Mouse (Mus musculus) megakaryocyte, embryonic 14.5 days (primary cell): ENCODE data around the gene Atg10. TPM values are rescaled to one million over a fixed set of nuclear protein-coding genes. Genes with fewer than 3 reads are reported as not detected.

Source experiments
- H3K27me3 ChIP-seq: replicated peaks from 2 replicates; pipeline ENCODE3; 2012; ENCODE audit warnings: inconsistent platforms
- H3K36me3 ChIP-seq: replicated peaks from 2 replicates; pipeline ENCODE3; 2012; ENCODE audit warnings: low read length, inconsistent platforms, mixed read lengths
- H3K4me1 ChIP-seq: 2 replicates; pipeline ENCODE4 v1.6.1; 2012; ENCODE audit warnings: inconsistent platforms
- H3K4me3 ChIP-seq: replicated peaks from 2 replicates; pipeline ENCODE3; 2012; ENCODE audit warnings: moderate library complexity, mild to moderate bottlenecking, inconsistent platforms
- H3K9me3 ChIP-seq: 2 replicates; pipeline ENCODE4 v1.6.1; 2012; ENCODE audit warnings: inconsistent platforms
- FLI1 ChIP-seq: IDR thresholded peaks from 2 replicates; pipeline ENCODE4 v1.6.1; 2012; ENCODE audit warnings: low read length, inconsistent platforms, mixed read lengths
- GATA1 ChIP-seq: IDR thresholded peaks from 3 replicates; pipeline ENCODE4 v1.6.1; 2012; ENCODE audit warnings: mixed read lengths, low read length, inconsistent platforms, borderline replicate concordance
- polyA plus RNA-seq: library from polyadenylated mRNA; stranded (reverse); fragments of >175 nt; gene quantifications from 2 replicates; pipeline ENCODE4 v1.2.3, GENCODE M21; 2012; ENCODE audit warnings: low replicate concordance; ENCODE audit not compliant: insufficient read depth

Atg10 gene
- polyA plus RNA-seq, 1 experiment = 0.46 TPM

DNA sequence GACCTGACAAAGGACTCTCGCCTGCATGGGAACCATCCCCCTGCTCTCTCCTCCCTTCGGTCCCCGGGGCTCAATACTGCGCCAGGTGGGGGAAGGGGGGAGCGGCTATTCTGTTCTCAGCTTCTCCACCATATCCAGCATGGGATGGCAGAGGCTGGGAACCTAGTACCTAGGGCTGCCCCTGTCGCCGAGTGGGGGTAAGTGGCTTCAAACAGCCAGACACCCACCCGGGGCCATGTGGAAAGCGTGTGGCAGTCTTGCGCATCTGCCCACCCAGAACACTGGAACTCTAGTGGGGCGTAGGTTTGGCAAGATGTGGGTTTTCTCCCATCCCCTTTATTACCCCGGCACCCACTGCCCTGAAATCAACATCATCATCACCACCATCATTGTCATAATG is 316.4 kb downstream of the Atg10 start:
- no peaks in the 10 kb centered on the region for H3K27me3 ChIP-seq
- no peak overlapping the region for H3K4me3 ChIP-seq
- no peaks in the 10 kb centered on the region for H3K4me1 ChIP-seq
- no peak for TF ChIP-seq FLI1
- no peak for TF ChIP-seq GATA1
- no peaks in the 10 kb centered on the region for H3K36me3 ChIP-seq
- peaks cover 5% of the 10 kb centered on the region; the same call in 1 of the 2 replicates for H3K9me3 ChIP-seq

DNA sequence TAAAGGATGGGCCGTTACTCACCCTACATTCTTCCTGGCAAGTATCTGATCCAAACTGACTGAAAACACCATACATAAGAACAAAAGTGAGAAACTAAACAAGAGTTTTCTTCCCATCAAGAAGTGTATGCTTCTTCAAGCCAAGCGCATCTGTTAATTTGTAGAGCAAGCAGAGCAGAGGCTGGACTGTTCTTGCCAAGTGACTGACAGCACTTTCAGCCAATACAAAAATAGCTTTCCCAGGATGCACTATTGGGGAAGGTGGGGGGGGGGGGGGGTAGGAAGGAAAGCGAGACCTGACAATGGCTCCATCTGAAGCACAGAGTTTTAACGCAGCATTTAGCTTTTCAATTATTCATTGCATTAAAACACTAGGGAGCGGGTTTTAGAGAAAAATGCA is 318.6 kb downstream of the Atg10 start, which contains the start of gene Atp6ap1l:
Atp6ap1l (minus strand) TSS at position 180 of the 400 bp plus-strand sequence.
- H3K4me1 ChIP-seq = no peaks in the 10 kb centered on the region
- H3K36me3 ChIP-seq = no peaks in the 10 kb centered on the region
- no peaks in the 10 kb centered on the region for H3K27me3 ChIP-seq
- peaks cover 5% of the 10 kb centered on the region; the same call in 1 of the 2 replicates for H3K9me3 ChIP-seq
- H3K4me3 ChIP-seq = no peak within 1 kb of the TSS
- no peak for TF ChIP-seq GATA1
- no peak for TF ChIP-seq FLI1

DNA sequence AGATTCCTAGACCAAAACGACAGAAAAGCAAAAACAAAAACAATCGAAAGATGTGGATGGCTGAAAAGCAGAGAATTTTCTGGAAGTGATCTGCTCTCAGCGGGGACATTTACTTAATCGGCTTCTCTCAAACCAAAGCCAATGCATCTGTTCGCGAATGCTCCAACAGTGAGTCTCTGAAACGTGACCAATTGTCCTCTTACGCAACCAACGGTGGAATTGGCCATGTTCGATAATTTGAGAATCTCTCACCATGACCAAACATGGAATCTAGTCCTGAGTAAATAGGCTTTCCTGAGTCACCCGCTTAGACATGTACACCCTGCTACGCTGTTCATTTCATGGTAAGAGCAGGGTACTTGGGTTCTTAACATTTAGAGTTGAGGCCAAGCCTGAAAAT is 326.9 kb downstream of the Atg10 start:
- no peaks in the 10 kb centered on the region for H3K27me3 ChIP-seq
- H3K9me3 ChIP-seq = peaks cover 27% of the 10 kb centered on the region
- TF ChIP-seq FLI1 = no peak
- no peak for TF ChIP-seq GATA1
- H3K36me3 ChIP-seq = no peaks in the 10 kb centered on the region
- no peak overlapping the region for H3K4me3 ChIP-seq
- no peaks in the 10 kb centered on the region for H3K4me1 ChIP-seq

DNA sequence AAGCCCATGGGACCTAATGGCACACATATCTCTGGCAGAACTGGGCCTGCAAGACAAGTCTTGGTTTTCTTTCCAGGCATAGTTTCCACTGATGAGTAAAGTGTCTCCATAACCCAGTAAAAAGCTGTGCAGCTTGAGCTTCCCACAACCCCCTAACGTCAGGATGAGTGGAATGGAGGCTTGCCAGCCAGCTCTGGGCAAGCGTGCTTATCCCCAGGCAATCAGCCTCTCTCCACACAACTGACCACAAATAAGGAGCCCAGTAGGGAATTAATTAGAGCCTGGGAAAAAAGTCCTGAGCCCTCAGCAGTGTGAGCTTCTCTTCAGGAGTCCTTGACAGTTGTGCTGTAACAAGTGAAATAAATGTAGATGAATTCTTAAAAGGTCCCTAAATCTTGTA is 327.7 kb downstream of the Atg10 start:
- H3K36me3 ChIP-seq = no peaks in the 10 kb centered on the region
- H3K9me3 ChIP-seq = peaks cover 27% of the 10 kb centered on the region
- no peaks in the 10 kb centered on the region for H3K27me3 ChIP-seq
- no peaks in the 10 kb centered on the region for H3K4me1 ChIP-seq
- H3K4me3 ChIP-seq = no peak overlapping the region
- TF ChIP-seq GATA1 (no peak), FLI1 (no peak)

DNA sequence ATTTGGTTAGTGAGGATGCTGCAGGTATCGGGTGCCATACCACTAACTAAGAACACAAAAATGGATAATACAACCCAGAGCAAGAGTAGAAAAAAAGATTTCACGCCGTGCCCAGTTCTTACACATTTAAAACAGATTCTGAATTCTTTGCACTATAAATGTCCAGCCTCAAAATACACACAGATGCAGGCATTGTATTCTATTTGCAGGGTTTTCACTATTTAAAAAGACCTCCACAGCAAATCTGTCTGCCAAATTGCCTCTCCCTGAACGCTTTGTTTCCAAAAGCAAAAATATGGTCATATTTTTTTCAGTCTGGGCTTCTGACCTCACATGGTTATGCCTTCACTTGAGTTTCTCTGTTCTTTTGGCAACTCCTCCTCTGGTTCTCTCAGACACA is 328.9 kb downstream of the Atg10 start:
- no peaks in the 10 kb centered on the region for H3K36me3 ChIP-seq
- peaks cover 27% of the 10 kb centered on the region for H3K9me3 ChIP-seq
- H3K27me3 ChIP-seq = no peaks in the 10 kb centered on the region
- H3K4me1 ChIP-seq = no peaks in the 10 kb centered on the region
- no peak for TF ChIP-seq FLI1
- no peak for TF ChIP-seq GATA1
- no peak overlapping the region for H3K4me3 ChIP-seq

DNA sequence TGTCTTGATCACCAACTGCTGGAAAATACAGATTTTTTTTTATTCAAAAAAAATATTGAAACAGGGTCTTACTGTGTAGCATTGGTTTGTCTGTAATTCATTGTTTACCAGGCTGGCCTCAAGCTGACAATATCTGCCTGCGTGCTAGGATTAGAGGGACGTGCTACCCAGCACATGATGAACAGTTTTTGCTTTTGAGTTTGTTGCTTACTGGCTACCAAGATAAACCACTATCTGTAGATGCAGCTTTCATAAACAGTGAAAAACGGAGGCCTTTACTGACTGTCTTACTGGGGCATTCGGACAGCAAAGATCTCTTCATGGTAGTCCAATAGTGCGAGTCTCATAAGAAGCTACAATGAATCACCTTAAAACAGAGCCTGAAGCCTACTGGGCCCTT is 333.7 kb downstream of the Atg10 start:
- Histone ChIP-seq H3K36me3 (no peaks in the 10 kb centered on the region), H3K27me3 (peaks cover 2% of the 10 kb centered on the region), H3K9me3 (0 out of 2 replicates have a peak, but pooled peaks cover 6% of the 10 kb centered on the region), H3K4me3 (no peak overlapping the region), H3K4me1 (peaks cover 14% of the 10 kb centered on the region)
- TF ChIP-seq FLI1 = no peak
- TF ChIP-seq GATA1 = no peak

DNA sequence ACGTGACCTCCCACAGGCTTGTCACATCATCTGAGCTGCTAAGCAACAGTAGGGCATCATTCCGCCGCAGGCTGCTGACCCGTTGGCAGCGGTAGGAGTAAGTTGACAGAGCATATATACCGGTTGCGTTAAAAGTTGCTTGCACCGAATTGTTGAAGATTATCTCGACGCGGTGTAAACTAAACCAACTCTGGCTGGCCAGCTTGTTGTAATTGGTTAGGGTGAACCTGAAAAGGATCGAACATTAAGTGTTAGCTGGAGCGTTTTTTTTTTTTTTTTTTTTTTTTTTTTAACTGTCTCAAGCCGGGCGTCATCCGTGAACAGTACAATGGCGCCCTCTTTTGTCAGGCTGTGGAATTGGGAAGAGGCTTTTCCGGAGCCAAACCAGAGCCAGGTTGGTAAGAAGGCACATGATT is 337.2 kb downstream of the Atg10 start:
- H3K27me3 ChIP-seq = peaks cover 5% of the 10 kb centered on the region

DNA sequence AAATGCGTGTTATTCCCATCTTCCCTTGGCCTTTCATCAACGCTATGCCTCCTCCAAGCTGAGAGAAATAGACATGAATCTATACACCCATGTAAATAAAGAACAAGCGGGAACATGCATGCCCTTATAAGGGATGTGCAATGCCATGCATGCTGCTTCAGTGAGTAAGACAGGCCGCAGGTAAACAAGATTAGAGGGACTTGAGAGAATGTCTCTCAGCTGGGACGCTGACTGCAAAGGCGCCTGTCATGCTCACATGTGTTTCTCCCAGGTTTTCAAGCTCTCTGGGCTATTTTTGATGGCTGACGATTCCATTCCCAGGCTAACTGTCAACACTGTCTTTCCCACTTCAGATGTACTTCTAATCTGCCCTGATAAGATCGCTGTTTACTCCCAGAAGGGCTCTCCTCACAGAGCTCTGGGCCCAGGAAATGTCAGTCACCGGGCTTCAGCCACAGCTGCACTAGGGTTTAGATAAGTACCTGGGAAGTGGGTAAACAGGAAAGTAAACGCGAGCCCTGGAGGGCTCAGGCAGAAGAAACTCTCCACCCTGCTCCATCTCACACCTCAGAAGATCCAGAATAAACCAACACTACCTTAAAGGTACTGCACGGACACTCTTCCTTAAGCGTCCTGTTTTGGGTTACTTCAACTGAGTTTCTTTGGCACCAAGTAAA is 337.8 kb downstream of the Atg10 start:
- H3K36me3 ChIP-seq = no peaks in the 10 kb centered on the region
- H3K27me3 ChIP-seq = peaks cover 5% of the 10 kb centered on the region
- peaks cover 15% of the 10 kb centered on the region for H3K4me1 ChIP-seq
- H3K9me3 ChIP-seq = peaks cover 7% of the 10 kb centered on the region
- TF ChIP-seq FLI1 (no peak), GATA1 (no peak)
- peak overlapping the region; percentile 88 for H3K4me3 ChIP-seq

More for the DNA sequence above, 337.2 kb downstream of the Atg10 start:
- TF ChIP-seq FLI1 (no peak), GATA1 (no peak)
- Histone ChIP-seq H3K9me3 (peaks cover 7% of the 10 kb centered on the region), H3K4me3 (peak overlapping the region; percentile 88), H3K4me1 (peaks cover 15% of the 10 kb centered on the region), H3K36me3 (no peaks in the 10 kb centered on the region)

Other genes with a start within 250 kb of the Atg10 start
- 15.0 TPM in 2 replicates for gene Ssbp2, start 236.3 kb upstream of the Atg10 start, polyA plus RNA-seq